ENCODE assay signal across 8 mouse cellular contexts in genomic region chr10:128377222-128377939, GRCm38 (mm10). TPM values are rescaled to one million over a fixed set of nuclear protein-coding genes. Genes with fewer than 3 reads are reported as not detected.
DNase-seq lines count a peak whose midpoint lies in the region; ATAC-seq and TF ChIP-seq lines count a peak whose summit lies in the region.

No protein-coding gene starts in this region.

- H3K9me3 ChIP-seq in heart, embryonic 11.5 days (replicated peaks; ENCODE audit: control insufficient read depth, low read length), result no peaks in the 10 kb centered on the region
- H3K9me3 ChIP-seq in limb, embryonic 14.5 days (ENCODE audit: control insufficient read depth, low read length), result no peaks in the 10 kb centered on the region
- no peaks in the 10 kb centered on the region for H3K9me3 ChIP-seq in midbrain, postnatal 0 days (ENCODE audit: low read length)

- WGBS in heart, embryonic 11.5 days (ENCODE audit: insufficient replicate concordance), result 0% methylated on average over 39 of the region's 47 CpGs
- 0% methylated on average over 37 of the region's 47 CpGs for WGBS in limb, embryonic 14.5 days
- under 1% methylated on average over 32 of the region's 47 CpGs for WGBS in midbrain, postnatal 0 days

- H3K4me1 ChIP-seq in heart, embryonic 11.5 days (ENCODE audit: control insufficient read depth, insufficient read depth, low read length), result peaks cover 14% of the 10 kb centered on the region
- peaks cover 14% of the 10 kb centered on the region; the same call in 1 of the 2 replicates for H3K4me1 ChIP-seq in limb, embryonic 14.5 days (ENCODE audit: control insufficient read depth, insufficient read depth, low read length)
- peaks cover 9% of the 10 kb centered on the region; the same call in 1 of the 2 replicates for H3K4me1 ChIP-seq in midbrain, postnatal 0 days (ENCODE audit: insufficient read depth, low read length)

- H3K9ac ChIP-seq in heart, embryonic 11.5 days (ENCODE audit: low read depth, low read length), result peak overlapping the region; percentile 99
- H3K9ac ChIP-seq in limb, embryonic 14.5 days (ENCODE audit: low read depth, low read length, severe bottlenecking), result peak overlapping the region; percentile 98
- peak overlapping the region; percentile 99 for H3K9ac ChIP-seq in midbrain, postnatal 0 days (replicated peaks; ENCODE audit: low read length, poor library complexity, severe bottlenecking)

- peaks cover 43% of the 10 kb centered on the region for H3K36me3 ChIP-seq in C2C12 (ENCODE audit: control insufficient read depth, insufficient read depth)
- H3K36me3 ChIP-seq in heart, embryonic 11.5 days (ENCODE audit: control insufficient read depth, insufficient read depth, low read length), result peaks cover 18% of the 10 kb centered on the region
- H3K36me3 ChIP-seq in limb, embryonic 14.5 days (ENCODE audit: control insufficient read depth, insufficient read depth, low read length), result peaks cover 40% of the 10 kb centered on the region
- peaks cover 25% of the 10 kb centered on the region for H3K36me3 ChIP-seq in midbrain, postnatal 0 days (ENCODE audit: insufficient read depth, low read length)

- ATAC-seq in heart, embryonic 11.5 days (replicated peaks; ENCODE audit: insufficient number of reproducible peaks, low FRiP score, low TSS enrichment), result peak; percentile 60
- ATAC-seq in limb, embryonic 14.5 days (ENCODE audit: low FRiP score, low read depth), result peak; percentile 62
- ATAC-seq in midbrain, postnatal 0 days (ENCODE audit: low FRiP score), result peak; percentile 74

- no peak for TF ChIP-seq CTCF in gastrocnemius, adult 2 months (IDR thresholded peaks at IDR 0.05)
- no peak for TF ChIP-seq CTCF in C2C12 (IDR thresholded peaks at IDR 0.05; ENCODE audit: control insufficient read depth, insufficient read depth, insufficient read length)
- peak; percentile 43 for TF ChIP-seq CTCF in midbrain, postnatal 0 days (IDR thresholded peaks at IDR 0.05)

- H3K79me3 ChIP-seq in C2C12 (ENCODE audit: low read depth), result peaks cover 19% of the 10 kb centered on the region

- H3K27me3 ChIP-seq in C2C12 (ENCODE audit: control insufficient read depth, insufficient read depth, insufficient read length), result no peaks in the 10 kb centered on the region
- H3K27me3 ChIP-seq in heart, embryonic 11.5 days (ENCODE audit: control insufficient read depth, insufficient read depth, low read length), result no peaks in the 10 kb centered on the region
- no peaks in the 10 kb centered on the region for H3K27me3 ChIP-seq in limb, embryonic 14.5 days (ENCODE audit: control insufficient read depth, insufficient read depth, low read length)
- no peaks in the 10 kb centered on the region for H3K27me3 ChIP-seq in midbrain, postnatal 0 days (ENCODE audit: insufficient read depth, low read length)

- peak overlapping the region; percentile 90 for H3K4me2 ChIP-seq in heart, embryonic 11.5 days
- H3K4me2 ChIP-seq in limb, embryonic 14.5 days (replicated peaks; ENCODE audit: low read depth, low read length, severe bottlenecking), result peak overlapping the region; percentile 72
- H3K4me2 ChIP-seq in midbrain, postnatal 0 days (ENCODE audit: low read depth, low read length, poor library complexity, severe bottlenecking), result peak overlapping the region; percentile 77

- peaks cover 40% of the 10 kb centered on the region for H3K79me2 ChIP-seq in C2C12 (ENCODE audit: control insufficient read depth, insufficient read depth)

- H3K4me3 ChIP-seq in gastrocnemius, adult 2 months, result peak overlapping the region; percentile 94
- H3K4me3 ChIP-seq in C2C12 (ENCODE audit: insufficient read depth, poor library complexity, severe bottlenecking), result peak overlapping the region; percentile 95
- H3K4me3 ChIP-seq in heart, embryonic 11.5 days (ENCODE audit: low read depth, low read length), result peak overlapping the region; percentile 96
- H3K4me3 ChIP-seq in limb, embryonic 14.5 days (replicated peaks; ENCODE audit: low read length), result peak overlapping the region; percentile 98
- H3K4me3 ChIP-seq in midbrain, postnatal 0 days (ENCODE audit: low read depth, low read length), result peak overlapping the region; percentile 94

- peak overlapping the region; percentile 99 for H3ac ChIP-seq in C2C12 (ENCODE audit: control insufficient read depth, insufficient read length, low read depth)

- intact Hi-C loops in gastrocnemius, adult 2 months (cut with DNase I), result loop anchor here (2.0 to 10.0 kb wide), 3 partner anchors 40 to 167 kb away; partner anchors contain the start of genes Cs, Rpl41 and Zc3h10

- no peak for DNase-seq in gastrocnemius, adult 2 months
- DNase-seq in gastrocnemius, postnatal 10 days, result no peak
- DNase-seq in cerebellum, postnatal 10 days, result peak; percentile 82 to 86
- DNase-seq in limb, embryonic 14.5 days (ENCODE audit: low spot score), result peak; percentile 66
- peak; percentile 78 for DNase-seq in midbrain, postnatal 0 days (ENCODE audit: low spot score)
- peak; percentile 29 for DNase-seq in thymus, postnatal 0 days (ENCODE audit: low spot score)

- peak overlapping the region; percentile 99 for H3K27ac ChIP-seq in gastrocnemius, adult 2 months
- H3K27ac ChIP-seq in heart, embryonic 11.5 days (ENCODE audit: low read depth, low read length), result peak overlapping the region; percentile 83
- peak overlapping the region; percentile 97 for H3K27ac ChIP-seq in limb, embryonic 14.5 days (replicated peaks; ENCODE audit: low read depth, low read length)
- H3K27ac ChIP-seq in midbrain, postnatal 0 days (ENCODE audit: low read depth, low read length), result peak overlapping the region; percentile 98

- no peak for TF ChIP-seq POLR2A in limb, embryonic 14.5 days (IDR thresholded peaks at IDR 0.05; ENCODE audit: borderline replicate concordance, extremely low read depth, insufficient read depth, insufficient read length)

TF ChIP-seq in C2C12, 6 proteins besides CTCF, POLR2A, EP300 and RAD21 (continues in another document):
- TF ChIP-seq MYOD1 (IDR thresholded peaks at IDR 0.05; ENCODE audit: control insufficient read depth, insufficient read length, low read depth) (no peak), MAX (IDR thresholded peaks at IDR 0.05) (no peak), USF1 (IDR thresholded peaks at IDR 0.05; ENCODE audit: low read depth) (no peak)

RNA-seq across cellular contexts. Expression of gene Ankrd52, which starts 0.5 kb away (rescaled TPM):
- 10 to 100 TPM; 46.7 to 58.9 TPM for total RNA-seq in gastrocnemius, adult 2 months (2021)
- total RNA-seq in gastrocnemius, postnatal 10 days (2021), result 10 to 100 TPM; 47.3 to 50.9 TPM
- polyA plus RNA-seq in C2C12 (2012; fragmentation: generic; extraction: Trizol), result 35.9 TPM
- polyA plus RNA-seq in heart, embryonic 11.5 days (2014; fragmentation: Nextera tagmentation; extraction: Ambion mirVana), result 9.3 and 11.7 TPM in 2 replicates
- polyA plus RNA-seq in limb, embryonic 14.5 days (2012; rRNA removed), result 50.7 and 59.8 TPM in 2 replicates
- polyA plus RNA-seq in limb, embryonic 14.5 days (2014; fragmentation: Nextera tagmentation; extraction: Ambion mirVana), result 11.3 and 11.9 TPM in 2 replicates
- total RNA-seq in midbrain, postnatal 0 days (2014; rRNA removed), result 43.6 and 49.1 TPM in 2 replicates
- 7.8 and 9.9 TPM in 2 replicates for polyA plus RNA-seq in midbrain, postnatal 0 days (2015; fragmentation: Nextera tagmentation; extraction: Ambion mirVana)
- polyA plus RNA-seq in thymus, postnatal 0 days (2015; fragmentation: Nextera tagmentation; extraction: Ambion mirVana), result 7.4 and 9.9 TPM in 2 replicates

RNA-seq across cellular contexts. Expression of gene Coq10a, which starts 8.6 kb away (rescaled TPM):
- total RNA-seq in gastrocnemius, adult 2 months (2021), result 100 to 1,000 TPM; 447 to 542 TPM
- total RNA-seq in gastrocnemius, postnatal 10 days (2021), result 100 to 1,000 TPM; 170 to 198 TPM
- 13.7 TPM for polyA plus RNA-seq in C2C12 (2012; fragmentation: generic; extraction: Trizol)
- 12.6 and 14.0 TPM in 2 replicates for polyA plus RNA-seq in heart, embryonic 11.5 days (2014; fragmentation: Nextera tagmentation; extraction: Ambion mirVana)
- polyA plus RNA-seq in limb, embryonic 14.5 days (2012; rRNA removed), result 38.9 and 43.5 TPM in 2 replicates
- polyA plus RNA-seq in limb, embryonic 14.5 days (2014; fragmentation: Nextera tagmentation; extraction: Ambion mirVana), result 19.4 and 21.5 TPM in 2 replicates
- total RNA-seq in midbrain, postnatal 0 days (2014; rRNA removed), result 42.8 and 53.2 TPM in 2 replicates
- 51.7 and 56.4 TPM in 2 replicates for polyA plus RNA-seq in midbrain, postnatal 0 days (2015; fragmentation: Nextera tagmentation; extraction: Ambion mirVana)
- 17.1 and 21.8 TPM in 2 replicates for polyA plus RNA-seq in thymus, postnatal 0 days (2015; fragmentation: Nextera tagmentation; extraction: Ambion mirVana)

RNA-seq across cellular contexts. Expression of gene Slc39a5, which starts 23.6 kb away (rescaled TPM):
- total RNA-seq in gastrocnemius, adult 2 months (2021), result not detected
- not detected for total RNA-seq in gastrocnemius, postnatal 10 days (2021)
- polyA plus RNA-seq in C2C12 (2012; fragmentation: generic; extraction: Trizol), result not detected
- polyA plus RNA-seq in heart, embryonic 11.5 days (2014; fragmentation: Nextera tagmentation; extraction: Ambion mirVana), result 0.52 TPM in 1 of 2 replicates, not detected in the other
- polyA plus RNA-seq in limb, embryonic 14.5 days (2012; rRNA removed), result 0.39 and 0.55 TPM in 2 replicates
- 0.14 TPM in 1 of 2 replicates, not detected in the other for polyA plus RNA-seq in limb, embryonic 14.5 days (2014; fragmentation: Nextera tagmentation; extraction: Ambion mirVana)
- total RNA-seq in midbrain, postnatal 0 days (2014; rRNA removed), result 0.16 and 0.61 TPM in 2 replicates
- polyA plus RNA-seq in midbrain, postnatal 0 days (2015; fragmentation: Nextera tagmentation; extraction: Ambion mirVana), result 0.16 and 0.27 TPM in 2 replicates
- 0.38 and 0.44 TPM in 2 replicates for polyA plus RNA-seq in thymus, postnatal 0 days (2015; fragmentation: Nextera tagmentation; extraction: Ambion mirVana)

RNA-seq across cellular contexts. Expression of gene Nabp2, which starts 33.9 kb away (rescaled TPM):
- total RNA-seq in gastrocnemius, adult 2 months (2021), result 10 to 100 TPM; 56.7 to 59.0 TPM
- total RNA-seq in gastrocnemius, postnatal 10 days (2021), result 10 to 100 TPM; 50.7 to 51.3 TPM
- polyA plus RNA-seq in C2C12 (2012; fragmentation: generic; extraction: Trizol), result 93.0 TPM
- 61.6 and 70.8 TPM in 2 replicates for polyA plus RNA-seq in heart, embryonic 11.5 days (2014; fragmentation: Nextera tagmentation; extraction: Ambion mirVana)
- polyA plus RNA-seq in limb, embryonic 14.5 days (2012; rRNA removed), result 38.9 and 42.3 TPM in 2 replicates
- polyA plus RNA-seq in limb, embryonic 14.5 days (2014; fragmentation: Nextera tagmentation; extraction: Ambion mirVana), result 68.6 and 71.9 TPM in 2 replicates
- 63.1 and 82.0 TPM in 2 replicates for total RNA-seq in midbrain, postnatal 0 days (2014; rRNA removed)
- 145 and 157 TPM in 2 replicates for polyA plus RNA-seq in midbrain, postnatal 0 days (2015; fragmentation: Nextera tagmentation; extraction: Ambion mirVana)
- 59.0 and 68.0 TPM in 2 replicates for polyA plus RNA-seq in thymus, postnatal 0 days (2015; fragmentation: Nextera tagmentation; extraction: Ambion mirVana)

RNA-seq across cellular contexts. Expression of gene Rnf41, which starts 34.1 kb away (rescaled TPM):
- total RNA-seq in gastrocnemius, adult 2 months (2021), result 10 to 100 TPM; 13.3 to 13.4 TPM
- total RNA-seq in gastrocnemius, postnatal 10 days (2021), result 10 to 100 TPM; 16.4 to 19.1 TPM
- 34.0 TPM for polyA plus RNA-seq in C2C12 (2012; fragmentation: generic; extraction: Trizol)
- polyA plus RNA-seq in heart, embryonic 11.5 days (2014; fragmentation: Nextera tagmentation; extraction: Ambion mirVana), result 24.5 and 24.8 TPM in 2 replicates
- polyA plus RNA-seq in limb, embryonic 14.5 days (2012; rRNA removed), result 37.0 and 38.1 TPM in 2 replicates
- polyA plus RNA-seq in limb, embryonic 14.5 days (2014; fragmentation: Nextera tagmentation; extraction: Ambion mirVana), result 35.7 and 36.1 TPM in 2 replicates
- total RNA-seq in midbrain, postnatal 0 days (2014; rRNA removed), result 94.3 and 103 TPM in 2 replicates
- 91.6 and 93.8 TPM in 2 replicates for polyA plus RNA-seq in midbrain, postnatal 0 days (2015; fragmentation: Nextera tagmentation; extraction: Ambion mirVana)
- 30.0 and 31.7 TPM in 2 replicates for polyA plus RNA-seq in thymus, postnatal 0 days (2015; fragmentation: Nextera tagmentation; extraction: Ambion mirVana)

Comparison
In these comparisons a context has a peak if more than half of its experiments do, and no peak if none do; other contexts are left out.
1. DNase-seq: peak in cerebellum, postnatal 10 days (2 of 2), limb, embryonic 14.5 days (single experiment), midbrain, postnatal 0 days (single experiment) and thymus, postnatal 0 days (single experiment); none in gastrocnemius, adult 2 months (single experiment) and gastrocnemius, postnatal 10 days (single experiment).
2. Peak in every context shown above with its lines, with median percentiles within 50 percentile points of each other: H3K27ac ChIP-seq, H3K4me3 ChIP-seq, ATAC-seq, H3K4me2 ChIP-seq and H3K9ac ChIP-seq.